Mouse (Mus musculus) spleen, postnatal 4 days (tissue): ENCODE results near the gene Zfp260.
A peak's percentile ranks its signal among the peaks of the same experiment; 100 is the strongest.

Experiments
- DNase-seq, 2 experiments: peaks; one replicate each; pipeline ENCODE4 v3.0.0; 2022; ENCODE audit warnings: low spot score in 2 of 2

Zfp260 gene

GRCm38 (mm10) chr7:30122188-30122530 lies 27.6 kb downstream of the Zfp260 start:
- DNase-seq: no peak

GRCm38 (mm10) chr7:30129900-30130299 lies 35.3 kb downstream of the Zfp260 start:
- DNase-seq: no peak

GRCm38 (mm10) chr7:30132396-30132795 lies 37.8 kb downstream of the Zfp260 start:
- no peak for DNase-seq

GRCm38 (mm10) chr7:30136826-30137225 lies 42.2 kb downstream of the Zfp260 start:
- no peak for DNase-seq

GRCm38 (mm10) chr7:30143170-30143554 lies 48.6 kb downstream of the Zfp260 start:
- DNase-seq: no peak

GRCm38 (mm10) chr7:30143555-30144209 lies 49.1 kb downstream of the Zfp260 start:
- peak; percentile 54 to 73 for DNase-seq

- no peak for DNase-seq
Observed at GRCm38 (mm10) chr7:30147011-30147410, 52.4 kb downstream of the Zfp260 start.

GRCm38 (mm10) chr7:30154040-30154439 lies 59.5 kb downstream of the Zfp260 start:
- no peak for DNase-seq

- no peak for DNase-seq
Observed at GRCm38 (mm10) chr7:30155507-30155906, 60.9 kb downstream of the Zfp260 start.
